Mouse (Mus musculus) T-cell, adult 2 months (primary cell): ENCODE measurements around the gene Panx1.

Experiments used
- DNase-seq: peaks from one replicate; pipeline ENCODE4 v3.0.0; 2022; ENCODE audit warnings: low spot score

The Panx1 gene

GRCm38 (mm10) chr9:15023049-15023448 is 22.2 kb downstream of the Panx1 start:
- DNase-seq, result no peak

- no peak for DNase-seq
Observed at GRCm38 (mm10) chr9:15021156-15021555, 24.1 kb downstream of the Panx1 start.

GRCm38 (mm10) chr9:15020561-15021080 is 24.7 kb downstream of the Panx1 start:
- peak; percentile 43 for DNase-seq

- no peak for DNase-seq
Observed at GRCm38 (mm10) chr9:15018756-15019131, 26.5 kb downstream of the Panx1 start.

- peak; percentile 82 for DNase-seq
Observed at GRCm38 (mm10) chr9:15017791-15018755, 27.2 kb downstream of the Panx1 start.

- DNase-seq, result peak; percentile 78
Observed at GRCm38 (mm10) chr9:15015223-15015956, 29.9 kb downstream of the Panx1 start.

GRCm38 (mm10) chr9:15007566-15007965 is 37.7 kb downstream of the Panx1 start:
- no peak for DNase-seq

- peak; percentile 23 for DNase-seq
Observed at GRCm38 (mm10) chr9:15004298-15004685, 41.0 kb downstream of the Panx1 start.

GRCm38 (mm10) chr9:15003676-15004297 is 41.5 kb downstream of the Panx1 start:
- no peak for DNase-seq

- peak; percentile 32 for DNase-seq
Observed at GRCm38 (mm10) chr9:15002995-15003613, 42.2 kb downstream of the Panx1 start.

- DNase-seq, result no peak
Observed at GRCm38 (mm10) chr9:14998790-14999189, 46.5 kb downstream of the Panx1 start.

- DNase-seq, result no peak
Observed at GRCm38 (mm10) chr9:14997271-14998055, 47.8 kb downstream of the Panx1 start.

GRCm38 (mm10) chr9:14995525-14995924 is 49.8 kb downstream of the Panx1 start:
- DNase-seq, result peak; percentile 10

GRCm38 (mm10) chr9:14988606-14989293 is 56.5 kb downstream of the Panx1 start:
- DNase-seq, result no peak

GRCm38 (mm10) chr9:14983141-14983540 is 62.1 kb downstream of the Panx1 start:
- no peak for DNase-seq

GRCm38 (mm10) chr9:14982683-14983082 is 62.6 kb downstream of the Panx1 start:
- no peak for DNase-seq

- DNase-seq, result no peak
Observed at GRCm38 (mm10) chr9:14981539-14982155, 63.6 kb downstream of the Panx1 start.

- DNase-seq, result no peak
Observed at GRCm38 (mm10) chr9:14974251-14975232, 70.7 kb downstream of the Panx1 start.

GRCm38 (mm10) chr9:14973762-14974161 is 71.5 kb downstream of the Panx1 start:
- no peak for DNase-seq
